Mouse (Mus musculus) brain, embryonic 14.5 days (tissue): ENCODE measurements around the gene Itpr2.

Experiments used
- CTCF ChIP-seq: fragments of 200-500 bp; IDR thresholded peaks from 2 replicates; pipeline ENCODE4 v1.5.1; 2012; ENCODE audit warnings: inconsistent platforms, mild to moderate bottlenecking, moderate library complexity, borderline replicate concordance; ENCODE audit not compliant: insufficient read depth, insufficient read length; ENCODE audit errors: extremely low read depth
- POLR2A ChIP-seq: fragments of 200-500 bp; IDR thresholded peaks from 2 replicates; pipeline ENCODE4 v1.6.1; 2012; ENCODE audit warnings: mild to moderate bottlenecking, inconsistent platforms, borderline replicate concordance; ENCODE audit not compliant: poor library complexity, insufficient read depth, insufficient read length, severe bottlenecking; ENCODE audit errors: extremely low read depth

DNA sequence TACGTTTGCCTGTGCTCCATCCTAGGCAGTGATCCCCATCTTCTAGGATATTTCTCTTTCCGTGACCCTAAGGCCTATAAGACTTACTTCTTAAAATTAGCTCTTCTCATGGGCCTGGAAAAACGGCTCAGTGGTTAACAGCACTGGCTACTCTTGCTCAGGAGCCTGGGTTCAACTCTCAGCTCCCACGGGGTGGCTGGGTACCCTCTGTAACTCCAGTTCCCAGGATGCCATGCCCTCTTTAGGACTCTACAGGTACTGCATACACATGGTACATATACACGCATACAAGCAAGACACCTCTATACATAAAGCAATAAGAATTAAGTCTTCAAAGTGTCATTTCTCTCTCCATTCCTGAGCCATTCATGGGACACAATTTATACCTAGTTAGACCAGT is 228.8 kb downstream of the Itpr2 start:
- TF ChIP-seq CTCF, result no peak
- TF ChIP-seq POLR2A, result no peak
